In the genomic region with DNA sequence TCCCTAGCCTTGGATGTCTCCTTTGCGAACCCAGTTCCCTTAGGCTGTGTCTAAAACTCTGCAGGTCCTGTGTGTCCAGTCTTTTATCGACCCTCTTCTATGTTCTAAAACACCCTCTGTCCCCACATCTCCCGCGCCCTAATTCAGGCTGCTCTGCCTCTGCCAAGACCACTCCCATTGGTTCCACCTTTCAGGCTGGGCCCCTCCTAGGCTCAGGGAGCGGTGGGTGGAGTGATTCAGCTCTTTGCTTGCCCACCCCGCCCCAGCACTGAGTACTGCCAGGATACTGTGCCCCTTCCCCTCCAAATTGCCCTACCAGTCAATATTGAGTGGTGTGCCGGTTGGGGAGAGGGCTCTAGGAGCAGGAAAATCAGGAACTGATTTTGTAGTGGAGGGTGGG, we compare ENCODE assay signal across 10 mouse cellular contexts. TPM values are rescaled to one million over a fixed set of nuclear protein-coding genes. Genes with fewer than 3 reads are reported as not detected.
DNase-seq lines count a peak whose midpoint lies in the region; ATAC-seq lines count a peak whose summit lies in the region.
"Had no signal": no experiment of that assay in that cellular context is flagged by ENCODE, and none has a peak within 500 bp of the region (broad histone marks: within the 10 kb centered on the region; RNA-seq: fewer than 3 reads in every experiment).

No protein-coding gene starts in this region.

- no peak for DNase-seq in heart, adult 18-20 months
- peak; percentile 22 for DNase-seq in thymus, postnatal 4 days
- no peak for DNase-seq in thymus, postnatal 25 days
- no peak for DNase-seq in midbrain, embryonic 11.5 days (ENCODE audit: low spot score, missing footprints)
- DNase-seq in ovary, postnatal 14 days (ENCODE audit: low spot score): no peak
- DNase-seq in spleen, postnatal 36 days (ENCODE audit: low spot score in 2 of 2): no peak
- DNase-seq: cerebellum, adult 9-11 months had no signal

- no peak overlapping the region for H3K27ac ChIP-seq in heart, embryonic 11.5 days (ENCODE audit: low read depth, low read length)
- no peak overlapping the region for H3K27ac ChIP-seq in midbrain, embryonic 11.5 days (ENCODE audit: low read depth, low read length)
- H3K27ac ChIP-seq: liver, embryonic 12.5 days had no signal

- WGBS in heart, embryonic 11.5 days (ENCODE audit: insufficient replicate concordance): 9% methylated on average over 7 of the region's 7 CpGs
- WGBS in midbrain, embryonic 11.5 days: 2% methylated on average over 7 of the region's 7 CpGs

- H3K4me3 ChIP-seq in heart, embryonic 11.5 days (ENCODE audit: low read depth, low read length): peak overlapping the region; percentile 56; the same call in 1 of the 2 replicates
- H3K4me3 ChIP-seq in midbrain, embryonic 11.5 days (ENCODE audit: low read depth, low read length): peak overlapping the region; percentile 44; the same call in 1 of the 2 replicates

- H3K4me1 ChIP-seq in heart, embryonic 11.5 days (ENCODE audit: control insufficient read depth, insufficient read depth, low read length): peaks cover 16% of the 10 kb centered on the region
- H3K4me1 ChIP-seq in midbrain, embryonic 11.5 days (ENCODE audit: control insufficient read depth, insufficient read depth, low read length): peaks cover 12% of the 10 kb centered on the region

- no peaks in the 10 kb centered on the region for H3K36me3 ChIP-seq in heart, embryonic 11.5 days (ENCODE audit: control insufficient read depth, insufficient read depth, low read length)
- no peaks in the 10 kb centered on the region for H3K36me3 ChIP-seq in midbrain, embryonic 11.5 days (ENCODE audit: control insufficient read depth, insufficient read depth, low read length)
- H3K36me3 ChIP-seq: liver, embryonic 12.5 days had no signal

- ATAC-seq in heart, embryonic 11.5 days (replicated peaks; ENCODE audit: insufficient number of reproducible peaks, low FRiP score, low TSS enrichment): no peak
- ATAC-seq in midbrain, embryonic 11.5 days (ENCODE audit: low FRiP score): no peak
- no peak for ATAC-seq in megakaryocyte-erythroid progenitor cell, adult 5-6 weeks (replicated peaks; ENCODE audit: low FRiP score, low TSS enrichment, poor library complexity, severe bottlenecking)
- ATAC-seq: liver, embryonic 12.5 days had no signal

- no peaks in the 10 kb centered on the region for H3K9me3 ChIP-seq in heart, embryonic 11.5 days (replicated peaks; ENCODE audit: control insufficient read depth, low read length)
- H3K9me3 ChIP-seq in midbrain, embryonic 11.5 days (ENCODE audit: control insufficient read depth, low read length): no peaks in the 10 kb centered on the region
- H3K9me3 ChIP-seq: liver, embryonic 12.5 days had no signal

- H3K9ac ChIP-seq in heart, embryonic 11.5 days (ENCODE audit: low read depth, low read length): no peak overlapping the region
- H3K9ac ChIP-seq in midbrain, embryonic 11.5 days (ENCODE audit: low read length): no peak overlapping the region
- H3K9ac ChIP-seq: liver, embryonic 12.5 days had no signal

- H3K4me2 ChIP-seq in heart, embryonic 11.5 days: peak overlapping the region; percentile 92
- peak overlapping the region; percentile 57 for H3K4me2 ChIP-seq in midbrain, embryonic 11.5 days

- H3K27me3 ChIP-seq in heart, embryonic 11.5 days (ENCODE audit: control insufficient read depth, insufficient read depth, low read length): peaks cover 84% of the 10 kb centered on the region
- H3K27me3 ChIP-seq in midbrain, embryonic 11.5 days (ENCODE audit: control insufficient read depth, insufficient read depth, low read length): peaks cover 56% of the 10 kb centered on the region

RNA-seq across cellular contexts. Expression of gene Tpbgl, which starts 0.5 kb away (rescaled TPM):
- 1.4 and 1.5 TPM in 2 replicates for polyA plus RNA-seq in heart, embryonic 11.5 days (2014; fragmentation: Nextera tagmentation; extraction: Ambion mirVana)
- 1 to 10 TPM; 2.3 to 3.2 TPM for total RNA-seq in heart, adult 18-20 months (2021)
- polyA plus RNA-seq in midbrain, embryonic 11.5 days (2014; fragmentation: Nextera tagmentation; extraction: Ambion mirVana): 0.34 and 0.92 TPM in 2 replicates
- 0.35 TPM in 1 of 2 replicates, not detected in the other for total RNA-seq in megakaryocyte-erythroid progenitor cell, adult 5-6 weeks (2014; fragmentation: Nextera tagmentation)
- total RNA-seq in megakaryocyte-erythroid progenitor cell, adult 5-6 weeks (2017): 0.05 TPM in 1 of 2 replicates, not detected in the other
